ENCODE assay signal across 8 mouse cellular contexts in the genomic region with DNA sequence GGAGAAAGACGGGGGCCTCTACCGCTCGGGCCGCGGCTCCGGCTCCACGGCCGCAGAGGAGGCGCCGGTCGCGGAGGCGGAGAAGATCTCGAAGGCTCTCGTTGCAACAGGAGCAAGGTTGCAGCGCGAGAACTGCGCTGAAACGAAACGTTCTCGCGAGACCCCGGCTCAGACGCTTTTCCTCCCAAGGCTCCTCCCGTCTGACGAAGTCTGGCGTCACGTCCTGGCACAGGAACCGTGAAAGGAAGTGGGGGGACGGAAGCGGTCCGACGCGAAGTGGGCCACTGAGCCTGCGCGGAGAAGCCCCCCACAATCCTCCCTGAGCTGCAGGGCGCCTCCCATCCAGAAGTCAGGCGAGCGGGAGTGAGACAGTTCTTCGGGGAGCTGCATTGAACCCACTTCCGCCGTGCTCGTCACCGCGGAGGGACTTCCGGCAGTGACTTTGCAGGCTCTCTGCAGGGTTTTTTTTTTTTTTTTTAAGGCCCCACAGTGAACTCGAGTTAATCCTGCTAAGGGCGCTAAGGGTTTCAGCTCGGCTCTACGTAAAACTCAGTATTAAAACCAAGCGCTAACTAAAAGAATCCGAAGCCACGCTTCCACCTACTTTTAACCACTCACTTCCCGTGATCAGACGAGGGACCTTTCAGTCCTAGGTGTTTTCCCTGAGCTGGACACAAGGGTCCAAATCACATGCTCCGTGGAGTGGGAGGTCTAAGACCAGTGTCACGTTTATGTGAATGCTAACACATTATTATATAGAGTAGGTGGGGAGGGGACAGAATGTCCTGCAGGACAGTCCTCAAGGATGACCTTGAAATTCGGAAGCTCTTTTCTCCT. TPM values are rescaled to one million over a fixed set of nuclear protein-coding genes. Genes with fewer than 3 reads are reported as not detected.
DNase-seq lines count a peak whose midpoint lies in the region; ATAC-seq and TF ChIP-seq lines count a peak whose summit lies in the region.

A gene (minus strand): TSS at position 128 of the 837 bp plus-strand sequence.

- no peaks in the 10 kb centered on the region for H3K9me3 ChIP-seq in hindbrain, postnatal 0 days (ENCODE audit: low read length)

- TF ChIP-seq CTCF in gastrocnemius, adult 2 months (IDR thresholded peaks at IDR 0.05): no peak
- peak; percentile 28; the same call in 1 of the 2 replicates for TF ChIP-seq CTCF in hindbrain, postnatal 0 days (IDR thresholded peaks at IDR 0.05; ENCODE audit: low read depth)
- TF ChIP-seq CTCF in left cerebral cortex, adult 2 months (IDR thresholded peaks at IDR 0.05): no peak

- no peaks in the 10 kb centered on the region for H3K27me3 ChIP-seq in hindbrain, postnatal 0 days (ENCODE audit: insufficient read depth, low read length)

- intact Hi-C loops in gastrocnemius, adult 2 months (cut with DNase I): loop anchor here (2.0 kb wide), 1 partner anchor 130 kb away; a partner anchor contains a TSS
- intact Hi-C loops in left cerebral cortex, adult 2 months (cut with DNase I): loop anchor here (1.0 to 2.0 kb wide), 2 partner anchors 51 to 130 kb away; a partner anchor contains a TSS

- peak within 1 kb of the TSS; percentile 94 for H3K4me3 ChIP-seq in gastrocnemius, adult 2 months
- H3K4me3 ChIP-seq in hindbrain, postnatal 0 days (ENCODE audit: low read length): peak within 1 kb of the TSS; percentile 98
- H3K4me3 ChIP-seq in left cerebral cortex, adult 2 months: peak within 1 kb of the TSS; percentile 77

- H3K9ac ChIP-seq in hindbrain, postnatal 0 days (replicated peaks; ENCODE audit: low read length): peak within 1 kb of the TSS; percentile 98

- H3K36me3 ChIP-seq in hindbrain, postnatal 0 days (ENCODE audit: insufficient read depth, low read length): no peaks in the 10 kb centered on the region

- WGBS in hindbrain, postnatal 0 days: 1% methylated on average over 58 of the region's 58 CpGs

- peak; percentile 93 for ATAC-seq in common myeloid progenitor, adult 5-6 weeks (replicated peaks; ENCODE audit: low read depth, poor library complexity, severe bottlenecking)
- ATAC-seq in hindbrain, postnatal 0 days: peak; percentile 99
- ATAC-seq in megakaryocyte, adult 5-6 weeks (ENCODE audit: poor library complexity, severe bottlenecking): peak; percentile 90

- peak within 1 kb of the TSS; percentile 99 for H3K27ac ChIP-seq in gastrocnemius, adult 2 months
- peak within 1 kb of the TSS; percentile 98 for H3K27ac ChIP-seq in hindbrain, postnatal 0 days
- H3K27ac ChIP-seq in left cerebral cortex, adult 2 months: peak within 1 kb of the TSS; percentile 97

- peak within 1 kb of the TSS; percentile 85 for H3K4me2 ChIP-seq in hindbrain, postnatal 0 days (ENCODE audit: low read depth, low read length)

- DNase-seq in ZHBTc4 (ENCODE audit: low read depth, low spot score): peak; percentile 99
- peak; percentile 99 for DNase-seq in gastrocnemius, adult 2 months
- DNase-seq in hindbrain, postnatal 0 days (ENCODE audit: low spot score): peak; percentile 100
- DNase-seq in left cerebral cortex, adult 2 months (ENCODE audit: extremely low spot score in 1 of 2, low spot score in 2 of 2): peak; percentile 98 to 99
- peak; percentile 98 to 99 for DNase-seq in right cerebral cortex, adult 2 months (ENCODE audit: low spot score in 2 of 2)
- peak; percentile 99 for DNase-seq in urinary bladder, postnatal 14 days (ENCODE audit: low spot score)

- peaks cover 17% of the 10 kb centered on the region for H3K4me1 ChIP-seq in hindbrain, postnatal 0 days (ENCODE audit: insufficient read depth, low read length)

RNA-seq across cellular contexts. Expression of the gene that starts here (rescaled TPM):
- 558 and 573 TPM in 2 replicates for total RNA-seq in common myeloid progenitor, adult 5-6 weeks (2017)
- total RNA-seq in gastrocnemius, adult 2 months (2021): 100 to 1,000 TPM in 1 of 2 experiments, 10 to 100 TPM in 1; 80.2 to 106 TPM
- 79.4 and 92.9 TPM in 2 replicates for total RNA-seq in hindbrain, postnatal 0 days (2014; rRNA removed)
- 50.8 and 54.2 TPM in 2 replicates for polyA plus RNA-seq in hindbrain, postnatal 0 days (2015; fragmentation: Nextera tagmentation; extraction: Ambion mirVana)
- 100 to 1,000 TPM; 171 to 189 TPM for total RNA-seq in left cerebral cortex, adult 2 months (2021)
- 84.8 and 87.0 TPM in 2 replicates for total RNA-seq in megakaryocyte, adult 5-6 weeks (2015)
- 313 and 322 TPM in 2 replicates for total RNA-seq in megakaryocyte, adult 5-6 weeks (2017)

Comparison
In these comparisons a context has a peak if more than half of its experiments do, and no peak if none do; other contexts are left out.
1. Peak in every context shown above with its lines: DNase-seq, ATAC-seq, H3K4me3 ChIP-seq and H3K27ac ChIP-seq.